Mouse (Mus musculus): ENCODE results near the gene Hist1h2be.
"Not testable (repeated sequence)": the region's sequence is repeated elsewhere in the genome, so short reads cannot be mapped to it uniquely, and the experiment has no call there.

Hist1h2be gene

DNA sequence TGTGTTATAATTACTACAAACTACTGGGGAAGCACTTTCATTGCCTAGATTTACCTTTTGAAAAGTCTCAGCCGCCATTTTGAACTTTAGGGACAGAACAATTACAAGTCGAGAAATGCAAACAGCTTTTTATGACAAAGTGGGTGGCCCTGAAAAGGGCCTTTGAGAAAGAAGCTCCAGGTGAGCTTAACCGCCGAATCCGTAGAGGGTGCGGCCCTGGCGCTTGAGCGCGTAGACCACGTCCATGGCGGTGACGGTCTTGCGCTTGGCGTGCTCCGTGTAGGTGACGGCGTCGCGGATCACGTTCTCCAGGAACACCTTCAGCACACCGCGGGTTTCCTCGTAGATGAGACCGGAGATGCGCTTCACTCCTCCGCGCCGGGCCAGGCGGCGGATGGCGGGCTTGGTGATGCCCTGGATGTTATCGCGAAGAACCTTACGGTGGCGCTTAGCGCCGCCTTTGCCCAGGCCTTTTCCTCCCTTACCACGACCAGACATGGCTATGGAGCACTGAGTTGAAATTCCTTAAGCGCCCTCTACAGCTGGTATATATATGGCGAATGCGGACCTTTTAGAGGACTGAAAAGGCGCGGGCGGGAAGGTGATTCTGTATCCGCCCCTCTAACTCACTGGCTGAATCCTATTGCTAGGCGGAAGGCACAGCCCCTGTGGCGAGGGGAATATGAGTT, 69.6 kb downstream of the Hist1h2be start, which contains the start of gene Hist1h4f:
Gene Hist1h4f, minus strand, starts transcription at position 503 of the 689 bp plus-strand sequence.
- ChIA-PET POLR2A (interaction anchor here (0.5 to 11.8 kb wide), 86 partner anchors 9 to 1769 kb away, joined by 3 to 692 read pairs (median 6); partner anchors contain the start of genes Hist1h2af (in 4 of the 4), Hist1h3g (in 4 of the 4), Hist1h2ac (in 3 of the 4) and Hist1h2ad (in 3 of the 4)), CTCF (interaction anchor here in 1 of 4 experiments (1.2 kb wide), 1 partner anchor 146 kb away, joined by 3 read pairs; no protein-coding TSS in a partner anchor)

DNA sequence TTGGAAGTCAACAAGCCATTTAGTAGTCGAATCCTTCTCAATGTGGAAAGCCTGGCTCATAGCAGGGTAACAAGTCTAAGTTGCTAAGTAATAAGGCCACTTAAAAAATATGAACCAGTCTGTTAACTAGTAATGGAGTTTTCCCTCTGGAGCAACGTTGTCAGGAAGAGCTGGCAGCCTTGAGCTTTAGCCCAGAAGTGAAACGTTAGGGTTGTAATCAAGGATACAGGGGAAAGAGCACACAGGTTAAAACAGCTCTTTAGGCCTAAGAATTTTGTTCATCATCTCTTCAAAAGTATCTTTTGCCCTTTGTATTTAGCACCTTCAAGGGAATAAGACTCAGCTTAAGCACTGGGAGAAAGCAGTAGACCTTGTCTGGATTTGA, 70.2 kb downstream of the Hist1h2be start:
- POLR2A ChIA-PET, result interaction anchor here (0.6 to 11.8 kb wide), 77 partner anchors 8 to 1508 kb away, joined by 3 to 692 read pairs (median 6); partner anchors contain the start of genes Hist1h2af (in 4 of the 4), Hist1h2ac (in 3 of the 4), Hist1h2ae (in 3 of the 4) and Hist1h2bc (in 3 of the 4)
- CTCF ChIA-PET, result interaction anchor here in 2 of 4 experiments (0.6 to 1.2 kb wide), 2 partner anchors 53 to 146 kb away, joined by 3 read pairs; no protein-coding TSS in a partner anchor

DNA sequence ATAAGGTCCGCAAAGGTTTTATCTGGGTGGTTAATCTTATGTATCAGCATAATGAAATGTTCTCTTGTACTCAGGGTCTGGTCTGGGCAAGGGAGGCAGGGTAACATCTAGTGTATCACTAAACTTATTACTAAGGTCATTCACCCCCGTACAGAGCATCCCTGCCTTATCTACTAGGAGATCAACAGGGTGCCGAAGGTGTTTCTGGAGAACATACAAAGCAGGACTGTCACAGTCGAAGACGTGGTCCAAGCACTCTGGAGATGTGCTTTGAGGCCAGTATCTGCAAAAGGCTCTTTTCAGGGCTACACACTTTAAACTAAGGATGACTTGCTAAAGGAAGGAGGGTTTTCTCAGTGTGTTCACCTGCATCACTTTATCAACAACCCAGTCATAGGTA, 74.2 kb downstream of the Hist1h2be start:
- CTCF ChIA-PET, result interaction anchor here in 1 of 4 experiments (1.0 kb wide), 1 partner anchor 199 kb away, joined by 3 read pairs; no protein-coding TSS in a partner anchor
- POLR2A ChIA-PET, result interaction anchor here in 3 of 4 experiments (0.5 to 24.7 kb wide), 24 partner anchors 7 to 193 kb away, joined by 3 to 692 read pairs (median 5); partner anchors contain the start of genes Hist1h2af (in 3 of the 3), Hist1h1d (in 2 of the 3), Hist1h4f (in 2 of the 3) and Hist1h4h (in 2 of the 3)

DNA sequence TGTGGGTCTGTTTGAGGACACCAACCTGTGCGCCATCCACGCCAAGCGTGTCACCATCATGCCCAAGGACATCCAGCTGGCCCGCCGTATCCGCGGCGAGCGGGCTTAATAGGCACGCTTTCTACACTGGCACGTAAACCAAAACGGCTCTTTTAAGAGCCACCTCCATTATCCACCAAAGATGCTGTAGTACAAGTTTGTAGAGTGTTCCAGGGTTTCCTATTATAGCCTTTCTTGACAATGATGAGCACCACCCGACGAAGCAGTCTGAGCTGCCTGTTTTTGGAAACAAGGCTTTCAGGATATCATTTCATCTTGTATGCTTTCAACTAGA, 76.2 kb downstream of the Hist1h2be start:
- CTCF ChIA-PET, result not testable (repeated sequence)
- POLR2A ChIA-PET, result interaction anchor here in 3 of 4 experiments (0.8 to 24.7 kb wide), 15 partner anchors 8 to 143 kb away, joined by 3 to 692 read pairs (median 10); partner anchors contain the start of genes Hist1h1d (in 2 of the 3), Hist1h2ae (in 2 of the 3), Hist1h2af (in 2 of the 3) and Hist1h2bg (in 2 of the 3)

DNA sequence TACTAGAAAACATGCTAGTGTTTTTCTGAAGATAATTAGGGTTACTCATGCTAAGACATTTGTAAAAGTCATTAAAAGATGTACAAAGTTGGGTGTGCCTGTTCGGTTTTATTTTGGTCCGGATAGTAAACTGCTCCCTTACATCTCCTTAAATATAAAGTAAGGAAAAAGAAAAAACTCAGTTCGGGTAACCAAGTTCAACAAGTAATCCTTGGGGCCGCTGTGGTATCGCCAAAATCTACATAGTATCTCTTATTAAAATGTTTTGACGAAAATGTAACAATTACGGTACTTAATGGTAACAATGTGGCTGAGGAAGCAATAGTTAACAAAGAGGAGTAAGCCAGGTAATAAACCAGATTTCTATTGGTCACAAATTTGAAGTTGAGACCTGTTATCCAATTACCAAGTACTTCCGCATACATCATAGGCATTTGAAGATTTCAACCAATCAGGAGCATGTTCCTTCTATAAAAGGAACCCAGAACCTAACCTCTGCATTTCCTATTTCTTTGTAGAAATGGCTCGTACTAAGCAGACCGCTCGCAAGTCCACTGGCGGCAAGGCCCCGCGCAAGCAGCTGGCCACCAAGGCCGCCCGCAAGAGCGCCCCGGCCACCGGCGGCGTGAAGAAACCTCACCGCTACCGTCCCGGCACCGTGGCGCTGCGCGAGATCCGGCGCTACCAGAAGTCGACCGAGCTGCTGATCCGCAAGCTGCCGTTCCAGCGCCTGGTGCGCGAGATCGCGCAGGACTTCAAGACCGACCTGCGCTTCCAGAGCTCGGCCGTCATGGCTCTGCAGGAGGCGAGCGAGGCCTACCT, 76.7 kb downstream of the Hist1h2be start, which contains the start of gene Hist1h3f:
Gene Hist1h3f, plus strand, starts transcription at position 88 of the 822 bp plus-strand sequence.
- ChIA-PET POLR2A (interaction anchor here (0.7 to 24.7 kb wide), 29 partner anchors 9 to 1501 kb away, joined by 3 to 692 read pairs (median 10); partner anchors contain the start of genes Hist1h2ae (in 3 of the 4), Hist1h2bg (in 3 of the 4), Hist1h4h (in 3 of the 4) and Hist1h1d (in 2 of the 4)), CTCF (no interaction called here)

DNA sequence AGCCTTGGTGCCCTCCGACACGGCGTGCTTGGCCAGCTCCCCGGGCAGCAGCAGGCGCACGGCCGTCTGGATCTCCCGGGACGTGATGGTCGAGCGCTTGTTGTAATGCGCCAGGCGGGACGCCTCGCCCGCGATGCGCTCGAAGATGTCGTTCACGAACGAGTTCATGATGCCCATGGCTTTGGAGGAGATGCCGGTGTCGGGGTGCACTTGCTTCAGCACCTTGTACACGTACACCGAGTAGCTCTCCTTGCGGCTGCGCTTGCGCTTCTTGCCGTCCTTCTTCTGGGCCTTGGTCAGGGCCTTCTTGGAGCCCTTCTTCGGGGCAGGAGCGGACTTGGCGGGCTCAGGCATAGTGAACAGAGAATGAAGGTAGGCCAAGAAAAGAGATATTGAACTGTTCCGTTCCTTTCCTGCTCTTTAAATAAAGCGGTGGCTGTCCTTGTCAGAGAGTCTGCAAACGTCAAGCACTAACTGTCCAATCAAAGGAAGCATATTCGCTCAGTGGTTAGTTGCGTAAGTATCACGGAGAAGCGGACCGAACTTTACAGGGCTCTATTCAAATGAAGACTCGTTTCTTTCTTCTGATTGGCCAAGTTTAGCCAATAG, 77.8 kb downstream of the Hist1h2be start, which contains the start of gene Hist1h2bh:
Gene Hist1h2bh, minus strand, starts transcription at position 394 of the 609 bp plus-strand sequence.
- POLR2A ChIA-PET, result interaction anchor here (0.6 to 24.7 kb wide), 51 partner anchors 8 to 1500 kb away, joined by 3 to 692 read pairs (median 5); partner anchors contain the start of genes Hist1h2ac (in 3 of the 4), Hist1h2ae (in 3 of the 4), Hist1h2af (in 3 of the 4) and Hist1h2bg (in 3 of the 4)
- CTCF ChIA-PET, result interaction anchor here in 2 of 4 experiments (0.8 to 1.1 kb wide), 2 partner anchors 10 to 78 kb away, joined by 3 read pairs; partner anchors contain the start of genes Btn1a1 (in 1 of the 2) and Hist1h2af (in 1 of the 2)

DNA sequence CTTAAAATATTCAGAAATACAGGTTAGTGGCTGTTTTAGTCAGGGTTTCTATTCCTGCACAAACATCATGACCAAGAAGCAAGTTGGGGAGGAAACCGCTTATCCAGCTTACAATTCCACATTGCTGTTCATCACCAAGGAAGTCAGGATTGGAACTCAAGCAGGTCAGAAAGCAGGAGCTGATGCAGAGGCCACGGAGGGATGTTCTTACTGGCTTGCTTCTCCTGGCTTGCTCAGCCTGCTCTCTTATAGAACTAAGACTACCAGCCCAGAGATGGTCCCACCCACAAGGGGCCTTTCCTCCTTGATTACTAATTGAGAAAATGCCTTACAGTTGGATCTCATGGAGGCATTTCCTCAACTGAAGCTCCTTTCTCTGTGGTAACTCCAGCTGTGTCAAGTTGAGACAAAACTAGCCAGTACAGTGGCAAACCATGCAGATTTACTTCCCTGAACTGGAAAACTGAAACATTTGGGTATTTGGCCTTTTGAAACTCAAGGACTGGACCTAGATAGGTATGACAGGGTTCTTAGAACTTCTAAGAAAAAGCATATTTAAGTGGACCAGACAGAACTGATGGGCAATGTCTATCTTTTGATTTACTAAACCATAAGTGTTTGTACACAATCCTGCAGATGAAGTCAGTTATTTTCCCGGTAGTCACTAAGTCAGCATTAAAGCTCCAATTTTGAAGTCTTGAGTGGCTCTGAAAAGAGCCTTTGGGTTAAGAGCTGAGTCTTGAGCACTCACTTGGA, 78.5 kb downstream of the Hist1h2be start:
- ChIA-PET POLR2A (interaction anchor here (0.6 to 24.7 kb wide), 60 partner anchors 8 to 221 kb away, joined by 3 to 692 read pairs (median 5); partner anchors contain the start of genes Hist1h2ac (in 3 of the 4), Hist1h2af (in 3 of the 4), Hist1h4f (in 3 of the 4) and Hist1h4h (in 3 of the 4)), CTCF (interaction anchor here in 2 of 4 experiments (0.8 to 1.1 kb wide), 2 partner anchors 9 to 77 kb away, joined by 3 read pairs; partner anchors contain the start of genes Btn1a1 (in 1 of the 2) and Hist1h2af (in 1 of the 2))

DNA sequence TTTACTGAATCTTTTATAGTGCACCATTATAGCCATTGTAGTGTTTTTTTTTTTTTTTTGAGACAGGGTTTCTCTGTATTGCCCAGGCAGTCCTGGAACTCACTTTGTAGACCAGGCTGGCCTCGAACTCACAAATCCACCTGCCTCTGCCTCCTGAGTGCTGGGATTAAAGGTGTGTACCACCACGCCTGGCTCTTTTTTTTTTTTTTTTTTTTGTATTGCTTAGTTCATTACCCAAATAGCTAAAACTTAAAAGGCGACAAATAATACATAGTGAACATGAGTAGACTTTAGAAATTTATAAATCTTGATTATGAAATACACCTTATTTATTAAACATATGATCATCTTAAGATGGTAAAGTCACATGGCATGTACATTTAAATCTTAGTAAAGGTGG, 79.4 kb downstream of the Hist1h2be start:
- CTCF ChIA-PET, result interaction anchor here in 1 of 4 experiments (1.8 kb wide), 1 partner anchor 15 kb away, joined by 3 read pairs; no protein-coding TSS in a partner anchor
- POLR2A ChIA-PET, result interaction anchor here (0.5 to 24.7 kb wide), 50 partner anchors 7 to 1712 kb away, joined by 3 to 692 read pairs (median 6); partner anchors contain the start of genes Hist1h2ae (in 3 of the 4), Hist1h2bg (in 3 of the 4), Hist1h4d (in 3 of the 4) and Hist1h4f (in 3 of the 4)

DNA sequence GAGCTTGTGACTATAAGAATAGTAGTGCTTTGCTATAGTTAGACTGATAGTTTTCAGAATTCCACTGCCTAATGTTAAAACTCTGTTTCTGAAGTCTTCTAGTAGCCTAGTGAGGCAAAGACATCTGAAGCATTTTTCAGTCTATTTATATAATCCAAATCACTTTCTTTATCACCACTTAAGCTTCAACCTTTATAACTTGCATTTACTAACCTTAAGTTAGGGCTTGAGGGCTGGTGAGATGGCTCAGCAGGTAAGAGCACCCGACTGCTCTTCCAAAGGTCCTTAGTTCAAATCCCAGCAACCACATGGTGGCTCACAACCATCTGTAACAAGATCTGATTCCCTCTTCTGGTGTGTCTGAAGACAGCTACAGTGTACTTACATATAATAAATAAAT, 81.1 kb downstream of the Hist1h2be start:
- POLR2A ChIA-PET, result interaction anchor here (0.5 to 24.7 kb wide), 27 partner anchors 9 to 1504 kb away, joined by 3 to 692 read pairs (median 6); partner anchors contain the start of genes Hist1h2ae (in 3 of the 4), Hist1h2bg (in 3 of the 4), Hist1h4d (in 3 of the 4) and Hist1h4f (in 3 of the 4)

DNA sequence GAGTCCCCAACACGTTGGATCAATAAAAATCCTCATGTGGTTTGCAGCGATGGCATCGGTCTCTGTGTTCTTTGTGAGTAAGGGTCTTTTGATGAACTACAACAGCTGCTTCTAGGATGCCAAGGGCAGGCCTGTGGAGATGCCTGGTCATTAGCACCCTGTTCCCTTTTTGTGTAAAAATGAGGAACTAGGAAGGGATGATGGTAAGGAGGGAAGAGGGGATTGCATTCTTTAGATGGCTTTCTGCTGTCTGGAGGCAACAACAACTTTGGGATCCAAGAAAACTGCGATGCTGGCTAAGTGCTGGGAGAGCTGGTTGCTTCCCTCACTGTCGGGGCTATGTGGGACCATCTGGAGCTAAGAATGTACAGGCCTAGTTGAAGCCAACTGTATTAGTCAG, 82.7 kb downstream of the Hist1h2be start:
- ChIA-PET POLR2A (interaction anchor here in 3 of 4 experiments (0.6 to 24.7 kb wide), 28 partner anchors 7 to 1494 kb away, joined by 3 to 692 read pairs (median 4); partner anchors contain the start of genes Hist1h2ae (in 3 of the 3), Hist1h2bg (in 3 of the 3), Hist1h4d (in 3 of the 3) and Hist1h4f (in 3 of the 3)), CTCF (no interaction called here)

More for the DNA sequence above, 81.1 kb downstream of the Hist1h2be start:
- CTCF ChIA-PET, result interaction anchor here in 1 of 4 experiments (1.8 kb wide), 1 partner anchor 17 kb away, joined by 3 read pairs; no protein-coding TSS in a partner anchor

DNA sequence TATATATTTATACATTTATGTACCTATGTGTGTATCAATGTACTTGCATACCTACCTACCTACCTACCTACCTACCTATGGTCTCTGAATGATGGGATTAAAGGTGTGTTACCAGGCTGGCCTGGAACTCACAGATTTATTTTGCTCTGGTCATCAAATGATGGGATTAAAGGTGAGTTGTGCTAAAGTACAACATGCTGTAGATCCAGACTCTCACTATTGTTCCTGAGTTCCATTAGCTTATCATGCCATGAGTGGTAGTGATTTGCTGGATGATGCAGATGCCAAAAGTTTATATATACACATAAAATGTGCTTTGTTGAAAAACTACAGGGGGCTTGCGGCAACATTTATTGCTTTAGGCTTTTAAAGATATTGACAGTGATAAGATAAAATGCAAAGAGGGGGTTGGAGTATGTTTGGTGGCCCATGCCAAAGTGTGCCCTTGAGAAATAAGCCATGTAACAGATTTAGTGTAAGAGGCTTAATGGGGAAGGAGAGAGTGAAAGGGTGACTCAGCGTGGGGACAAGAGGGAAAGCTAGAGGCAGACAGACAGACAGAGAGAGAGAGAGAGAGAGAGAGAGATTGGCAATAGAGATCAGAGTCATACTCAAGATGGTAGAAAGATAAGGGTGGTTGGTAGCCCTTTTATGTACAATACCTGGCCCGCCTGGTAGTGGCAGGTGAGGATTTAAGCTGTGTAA, 83.8 kb downstream of the Hist1h2be start:
- CTCF ChIA-PET, result interaction anchor here in 1 of 4 experiments (1.4 kb wide), 1 partner anchor 135 kb away, joined by 3 read pairs; no protein-coding TSS in a partner anchor
- POLR2A ChIA-PET, result interaction anchor here in 3 of 4 experiments (0.8 to 24.7 kb wide), 36 partner anchors 9 to 1493 kb away, joined by 3 to 692 read pairs (median 4); partner anchors contain the start of genes Hist1h2ae (in 3 of the 3), Hist1h2bg (in 3 of the 3), Hist1h4d (in 3 of the 3) and Hist1h4f (in 3 of the 3)

DNA sequence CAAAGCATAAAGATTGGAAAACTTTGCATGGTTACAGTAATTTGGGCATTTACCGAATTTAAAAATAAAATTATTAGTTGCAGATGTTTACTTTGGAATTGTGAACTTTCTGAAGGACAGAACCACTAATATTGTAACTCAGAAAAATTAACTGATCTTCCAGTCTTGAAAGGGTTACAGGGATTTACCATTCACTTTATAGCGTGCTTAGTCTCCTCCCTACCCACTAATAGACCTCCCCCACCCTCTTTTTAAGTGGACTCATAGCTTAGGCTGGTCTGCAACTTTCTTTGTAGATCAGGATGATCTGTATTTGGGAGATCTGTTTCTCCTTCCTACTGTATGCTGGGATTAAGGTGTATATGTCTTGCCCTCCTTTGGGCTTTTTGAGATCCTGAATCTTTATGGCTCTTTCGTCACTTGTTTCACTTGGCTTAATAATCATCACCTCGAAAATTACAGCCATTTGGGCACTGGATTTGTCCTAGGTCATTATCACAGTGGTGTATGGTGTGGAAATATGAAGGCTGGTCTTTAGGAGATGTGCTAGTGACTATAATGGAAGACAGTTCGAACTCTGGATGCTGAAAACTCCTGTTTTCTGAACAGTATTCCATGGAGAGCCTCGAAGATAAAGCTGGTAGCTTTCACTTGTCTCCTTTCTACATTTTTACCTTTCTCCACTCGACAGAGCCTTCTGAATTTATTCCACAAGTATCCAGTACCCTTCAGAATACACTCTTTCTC, 84.7 kb downstream of the Hist1h2be start:
- CTCF ChIA-PET, result interaction anchor here in 2 of 4 experiments (0.6 to 1.4 kb wide), 3 partner anchors 134 to 136 kb away, joined by 3 read pairs; no protein-coding TSS in a partner anchor
- POLR2A ChIA-PET, result interaction anchor here (0.5 to 24.7 kb wide), 40 partner anchors 8 to 1671 kb away, joined by 3 to 692 read pairs (median 5); partner anchors contain the start of genes Hist1h4f (in 4 of the 4), Hist1h2ae (in 3 of the 4), Hist1h2bg (in 3 of the 4) and Hist1h4d (in 3 of the 4)

DNA sequence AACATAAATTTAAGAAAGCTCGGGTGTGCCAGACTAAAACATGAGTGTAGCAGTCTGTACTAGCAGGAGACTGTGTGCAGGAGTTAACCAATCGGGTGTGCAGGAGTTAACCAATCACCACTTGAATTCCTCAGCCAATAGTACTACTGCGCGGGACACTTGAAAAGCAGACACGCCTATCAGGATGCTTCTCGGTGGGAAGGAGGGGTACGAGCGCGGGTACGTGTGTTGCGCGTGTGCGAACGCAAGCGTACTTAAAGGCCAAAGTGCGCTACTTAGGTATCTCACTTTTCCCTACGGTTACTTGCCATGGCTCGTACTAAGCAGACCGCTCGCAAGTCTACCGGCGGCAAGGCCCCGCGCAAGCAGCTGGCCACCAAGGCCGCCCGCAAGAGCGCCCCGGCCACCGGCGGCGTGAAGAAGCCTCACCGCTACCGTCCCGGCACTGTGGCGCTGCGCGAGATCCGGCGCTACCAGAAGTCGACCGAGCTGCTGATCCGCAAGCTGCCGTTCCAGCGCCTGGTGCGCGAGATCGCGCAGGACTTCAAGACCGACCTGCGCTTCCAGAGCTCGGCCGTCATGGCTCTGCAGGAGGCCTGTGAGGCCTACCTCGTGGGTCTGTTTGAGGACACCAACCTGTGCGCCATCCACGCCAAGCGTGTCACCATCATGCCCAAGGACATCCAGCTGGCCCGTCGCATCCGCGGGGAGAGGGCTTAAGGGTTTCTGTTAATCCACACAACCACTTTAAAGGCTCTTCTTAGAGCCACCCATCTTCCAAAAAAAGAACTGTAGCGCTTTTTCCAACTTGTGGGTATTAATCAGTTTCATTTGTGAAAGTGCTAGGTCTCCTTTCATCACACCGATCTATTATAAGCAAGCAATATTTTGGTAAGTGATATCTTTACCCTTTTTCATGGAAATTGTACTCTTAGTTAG, 85.5 kb downstream of the Hist1h2be start, which contains the start of gene Hist1h3g:
Gene Hist1h3g, plus strand, starts transcription at position 286 of the 939 bp plus-strand sequence.
- CTCF ChIA-PET, result not testable (repeated sequence)
- POLR2A ChIA-PET, result interaction anchor here (0.5 to 24.7 kb wide), 57 partner anchors 9 to 1492 kb away, joined by 3 to 692 read pairs (median 8); partner anchors contain the start of genes Hist1h4f (in 4 of the 4), Hist1h2ae (in 3 of the 4), Hist1h2bg (in 3 of the 4) and Hist1h2bj (in 3 of the 4)

All from embryonic stem cell, embryonic (primary cell).